Mouse (Mus musculus) embryonic facial prominence, embryonic 11.5 days (tissue): ENCODE results near the gene Selenof. TPM values are rescaled to one million over a fixed set of nuclear protein-coding genes. Genes with fewer than 3 reads are reported as not detected.

Source experiments
- ATAC-seq: fragments of 200-750 bp; cut with Nextera tagmentation; replicated peaks from 2 replicates; pipeline ENCODE4 v1.8.0; 2017; ENCODE audit warnings: low read depth; ENCODE audit not compliant: insufficient number of reproducible peaks, low FRiP score, low TSS enrichment
- DNase-seq: peaks from one replicate; pipeline ENCODE4 v3.0.0-alpha.2; 2015; ENCODE audit warnings: low spot score
- H3K27ac ChIP-seq: fragments of 300-500 bp; sonication (generic); replicated peaks from 2 replicates; pipeline ENCODE4 v1.5.1; 2014; ENCODE audit warnings: mild to moderate bottlenecking, low read depth, low read length, control low read depth
- H3K27me3 ChIP-seq: fragments of 300-500 bp; sonication (generic); 2 replicates; pipeline ENCODE4 v1.6.1; 2014; ENCODE audit warnings: mild to moderate bottlenecking, low read length, moderate library complexity, mixed read lengths; ENCODE audit not compliant: control insufficient read depth, insufficient read depth
- H3K36me3 ChIP-seq: fragments of 300-500 bp; sonication (generic); replicated peaks from 2 replicates; pipeline ENCODE4 v1.6.1; 2014; ENCODE audit warnings: low read depth, mild to moderate bottlenecking, low read length, moderate library complexity, mixed read lengths; ENCODE audit not compliant: control insufficient read depth, insufficient read depth
- H3K4me1 ChIP-seq: fragments of 300-500 bp; sonication (generic); 2 replicates; pipeline ENCODE4 v1.6.1; 2014; ENCODE audit warnings: low read length, mixed read lengths; ENCODE audit not compliant: control insufficient read depth, insufficient read depth
- H3K4me2 ChIP-seq: fragments of 300-500 bp; sonication (generic); 2 replicates; pipeline ENCODE4 v1.6.1; 2014; ENCODE audit warnings: low read depth, mild to moderate bottlenecking, control low read depth, low read length, moderate library complexity
- H3K4me3 ChIP-seq: fragments of 300-500 bp; sonication (generic); 2 replicates; pipeline ENCODE4 v1.5.1; 2014; ENCODE audit warnings: low read depth, low read length, control low read depth
- H3K9ac ChIP-seq: fragments of 300-500 bp; sonication (generic); replicated peaks from 2 replicates; pipeline ENCODE4 v1.6.1; 2014; ENCODE audit warnings: mild to moderate bottlenecking, control low read depth, low read length
- H3K9me3 ChIP-seq: fragments of 300-500 bp; sonication (generic); replicated peaks from 2 replicates; pipeline ENCODE4 v1.6.1; 2016; ENCODE audit warnings: mild to moderate bottlenecking, low read length, inconsistent platforms, mixed read lengths; ENCODE audit not compliant: control insufficient read depth
- WGBS: fragments of 180-500 bp; shearing (Covaris S2); extraction: QIAGEN DNeasy Blood & Tissue Kit; methylation state at CpG from one replicate; pipeline ENCODE4 v1.1.7; 2014; 5-methylcytosine and 5-hydroxymethylcytosine counted together
- polyA plus RNA-seq: library from polyadenylated mRNA; unstranded; fragments of >200 nt; fragmentation: Nextera tagmentation; extraction: Ambion mirVana; gene quantifications from 2 replicates; pipeline ENCODE4 v1.2.1, GENCODE M21; 2014

The Selenof gene
- polyA plus RNA-seq, 1 experiment from 2014 or later = 420 TPM

- Histone ChIP-seq H3K4me2 (peak overlapping the region; percentile 89), H3K27me3 (no peaks in the 10 kb centered on the region), H3K36me3 (no peaks in the 10 kb centered on the region), H3K9ac (peak overlapping the region; percentile 78), H3K9me3 (no peaks in the 10 kb centered on the region), H3K4me3 (peak overlapping the region; percentile 89), H3K27ac (no peak overlapping the region), H3K4me1 (no peaks in the 10 kb centered on the region)
- peak; percentile 48 for DNase-seq
- no peak for ATAC-seq
- 0% methylated on average over 21 of the region's 21 CpGs for WGBS
Measured at GRCm38 (mm10) chr3:144568861-144569361, 1.2 kb upstream of the Selenof start.

DNA sequence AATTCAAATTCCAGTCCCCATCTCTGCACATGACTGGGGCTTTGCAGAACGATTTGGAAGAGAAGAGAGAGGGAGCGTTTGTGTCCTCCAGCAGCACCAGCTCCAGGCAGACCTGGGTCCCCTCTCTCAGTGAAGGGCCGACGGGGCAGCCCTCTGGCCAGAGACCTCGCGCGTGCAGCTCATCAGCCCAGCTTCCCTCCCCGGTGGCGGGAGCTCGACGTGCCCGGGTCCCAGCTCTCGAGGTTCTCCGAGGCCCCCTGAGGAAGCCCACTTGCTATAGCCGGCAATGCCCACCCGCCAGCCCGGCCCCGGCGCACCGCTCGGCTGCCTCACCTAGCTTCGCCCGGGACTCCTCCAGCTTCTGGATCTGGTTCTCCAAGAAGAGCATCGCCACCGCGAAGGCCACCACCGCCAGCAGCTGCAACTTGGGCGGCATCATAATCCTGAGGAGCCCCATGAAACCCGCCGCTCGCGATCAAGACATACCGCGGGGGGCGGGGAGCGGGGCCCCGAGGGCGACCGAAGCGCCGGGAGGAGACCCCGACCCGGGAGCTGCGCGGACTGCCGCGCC lies 618 bp upstream of the Selenof start:
- Histone ChIP-seq H3K9me3 (no peaks in the 10 kb centered on the region), H3K36me3 (no peaks in the 10 kb centered on the region), H3K27me3 (no peaks in the 10 kb centered on the region), H3K9ac (peak overlapping the region; percentile 78), H3K4me1 (no peaks in the 10 kb centered on the region), H3K4me3 (peak overlapping the region; percentile 89), H3K27ac (peak overlapping the region; percentile 78), H3K4me2 (peak overlapping the region; percentile 89)
- ATAC-seq (peak; percentile 26), DNase-seq (peak; percentile 43)
- WGBS = 0% methylated on average over 33 of the region's 47 CpGs

- no peak for DNase-seq
- H3K4me3 ChIP-seq = peak overlapping the region; percentile 89
- WGBS = under 1% methylated on average over 25 of the region's 25 CpGs
- peak overlapping the region; percentile 77 for H3K27ac ChIP-seq
- H3K27me3 ChIP-seq = no peaks in the 10 kb centered on the region
- H3K4me1 ChIP-seq = no peaks in the 10 kb centered on the region
- H3K9me3 ChIP-seq = no peaks in the 10 kb centered on the region
- H3K36me3 ChIP-seq = no peaks in the 10 kb centered on the region
- peak overlapping the region; percentile 86 for H3K9ac ChIP-seq
- no peak for ATAC-seq
- H3K4me2 ChIP-seq = peak overlapping the region; percentile 42
Measured at GRCm38 (mm10) chr3:144570816-144571487, 848 bp downstream of the Selenof start.

DNA sequence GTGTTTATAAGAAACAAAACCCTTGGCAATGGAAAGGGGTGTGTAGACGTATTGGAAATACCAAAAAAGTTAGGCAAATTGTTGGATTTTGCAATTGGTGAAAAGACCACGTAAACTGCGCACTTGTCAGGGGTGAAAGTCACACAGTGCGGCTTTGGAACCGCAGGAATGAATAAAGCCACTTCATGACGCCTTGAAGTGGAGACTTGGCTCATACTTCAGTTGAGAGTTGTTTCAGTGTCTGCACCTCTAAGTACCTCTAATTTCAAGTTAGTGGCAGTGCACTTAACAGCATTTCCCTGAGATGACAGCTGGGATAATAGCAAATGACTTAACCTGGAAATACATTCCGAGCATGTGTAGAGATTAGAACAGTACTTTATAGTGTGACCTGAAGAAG lies 4.2 kb downstream of the Selenof start:
- 91% methylated on average over 7 of the region's 7 CpGs for WGBS
- Histone ChIP-seq H3K9me3 (no peaks in the 10 kb centered on the region), H3K4me2 (no peak overlapping the region), H3K9ac (no peak overlapping the region), H3K27me3 (no peaks in the 10 kb centered on the region), H3K27ac (no peak overlapping the region), H3K4me3 (no peak overlapping the region), H3K4me1 (no peaks in the 10 kb centered on the region), H3K36me3 (no peaks in the 10 kb centered on the region; the same call in 1 of the 2 replicates)
- no peak for ATAC-seq
- DNase-seq = no peak

GRCm38 (mm10) chr3:144577366-144578340 lies 7.5 kb downstream of the Selenof start:
- Histone ChIP-seq H3K36me3 (no peaks in the 10 kb centered on the region; the same call in none of the 2 replicates), H3K9me3 (no peaks in the 10 kb centered on the region), H3K4me2 (no peak overlapping the region), H3K27ac (no peak overlapping the region), H3K9ac (no peak overlapping the region), H3K4me1 (no peaks in the 10 kb centered on the region), H3K4me3 (no peak overlapping the region), H3K27me3 (no peaks in the 10 kb centered on the region)
- DNase-seq = no peak
- no peak for ATAC-seq
- WGBS = 82% methylated on average over 10 of the region's 10 CpGs

- no peak overlapping the region for H3K27ac ChIP-seq
- H3K4me3 ChIP-seq = no peak overlapping the region
- 91% methylated on average over 4 of the region's 4 CpGs for WGBS
- H3K27me3 ChIP-seq = no peaks in the 10 kb centered on the region
- H3K4me2 ChIP-seq = no peak overlapping the region
- H3K36me3 ChIP-seq = no peaks in the 10 kb centered on the region; the same call in none of the 2 replicates
- no peaks in the 10 kb centered on the region for H3K9me3 ChIP-seq
- DNase-seq (no peak), ATAC-seq (no peak)
- no peaks in the 10 kb centered on the region for H3K4me1 ChIP-seq
- no peak overlapping the region for H3K9ac ChIP-seq
Measured at GRCm38 (mm10) chr3:144578921-144579320, 8.8 kb downstream of the Selenof start.

DNA sequence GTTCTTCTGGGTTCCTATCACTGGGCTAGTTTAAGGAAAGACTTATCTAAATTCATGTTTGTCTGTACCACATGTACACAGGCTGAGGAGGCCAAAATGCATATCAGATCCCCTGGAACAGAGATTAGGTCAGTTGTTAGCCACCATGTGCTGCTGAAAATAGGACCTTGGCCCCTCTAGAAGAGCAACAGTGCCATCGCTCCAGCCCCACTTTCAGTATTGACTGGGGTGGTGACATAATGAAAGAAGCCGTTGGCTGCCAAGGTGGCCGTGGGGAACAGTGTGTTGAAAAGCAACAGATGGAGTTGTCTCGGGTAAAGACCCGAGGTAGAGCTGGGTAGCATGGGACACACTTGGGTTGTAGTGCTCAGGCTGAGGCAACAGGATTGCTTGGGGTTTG lies 9.7 kb downstream of the Selenof start:
- H3K27me3 ChIP-seq = no peaks in the 10 kb centered on the region
- H3K36me3 ChIP-seq = no peaks in the 10 kb centered on the region; the same call in none of the 2 replicates
- no peak overlapping the region for H3K4me2 ChIP-seq
- no peak overlapping the region for H3K9ac ChIP-seq
- no peak overlapping the region for H3K4me3 ChIP-seq
- DNase-seq (no peak), ATAC-seq (no peak)
- H3K27ac ChIP-seq = no peak overlapping the region
- H3K4me1 ChIP-seq = no peaks in the 10 kb centered on the region
- no peaks in the 10 kb centered on the region for H3K9me3 ChIP-seq
- 94% methylated on average over 5 of the region's 5 CpGs for WGBS
